Mouse (Mus musculus): ENCODE measurements around the gene Kprp.
"Not testable (repeated sequence)": the region's sequence is repeated elsewhere in the genome, so short reads cannot be mapped to it uniquely, and the experiment has no call there.

Kprp gene

GRCm38 (mm10) chr3:92827108-92827507 lies at the start of gene Kprp:
Kprp (minus strand) TSS chr3:92827247.
- DNase-seq, result no peak

GRCm38 (mm10) chr3:92874180-92874579 lies 47.1 kb upstream of the Kprp start:
- DNase-seq, result no peak

- DNase-seq, result no peak
Measured at GRCm38 (mm10) chr3:92870116-92870515, 43.1 kb upstream of the Kprp start, which contains the start of gene 2310050C09Rik. 2310050C09Rik (minus strand) TSS chr3:92870216.

GRCm38 (mm10) chr3:92851186-92851585 lies 24.1 kb upstream of the Kprp start, which contains the start of gene Lce1l:
Lce1l (minus strand) TSS chr3:92851286.
- DNase-seq, result no peak

- no peak for DNase-seq
Measured at GRCm38 (mm10) chr3:92825808-92826207, 1.2 kb downstream of the Kprp start.

GRCm38 (mm10) chr3:92816036-92816435 lies 11.0 kb downstream of the Kprp start:
- not testable (repeated sequence) for DNase-seq

- no peak for DNase-seq
Measured at GRCm38 (mm10) chr3:92815581-92815980, 11.5 kb downstream of the Kprp start.

- no peak for DNase-seq
Measured at GRCm38 (mm10) chr3:92807791-92808190, 19.3 kb downstream of the Kprp start, which contains the start of gene Lce1k. Lce1k (minus strand) TSS chr3:92807891.

- DNase-seq, result no peak
Measured at GRCm38 (mm10) chr3:92790414-92790813, 36.6 kb downstream of the Kprp start, which contains the start of gene Lce1j. Lce1j (minus strand) TSS chr3:92790514.

- DNase-seq, result no peak
Measured at GRCm38 (mm10) chr3:92778799-92779198, 48.2 kb downstream of the Kprp start, which contains the start of gene Lce1i. Lce1i (minus strand) TSS chr3:92778899.
